Mouse (Mus musculus) MEL (cell line): ENCODE measurements around the gene Ccdc122. TPM values are rescaled to one million over a fixed set of nuclear protein-coding genes. Genes with fewer than 3 reads are reported as not detected.

Source experiments
- DNase-seq: peaks from one replicate; pipeline ENCODE4 v3.0.0; 2011; ENCODE audit warnings: low read depth, low spot score
- H3K27ac ChIP-seq: 2 replicates; pipeline ENCODE4 v1.5.1; 2012; ENCODE audit warnings: low read depth, mild to moderate bottlenecking, control low read depth, low read length, moderate library complexity; ENCODE audit not compliant: control insufficient read depth
- H3K27me3 ChIP-seq, 2 experiments: fragments of 150-350 bp in 1 of 2; sonication (generic) in 1 of 2; 2 replicates each; pipeline ENCODE4 v1.6.1; 2012; ENCODE audit warnings: low read length in 2 of 2, mild to moderate bottlenecking in 2 of 2, improper control_type of control experiment in 1 of 2, moderate library complexity in 1 of 2; ENCODE audit not compliant: insufficient read depth in 2 of 2, control insufficient read depth in 1 of 2
- H3K36me3 ChIP-seq, 2 experiments: 2 replicates each; pipeline ENCODE4 v1.6.1; 2012 to 2014; ENCODE audit warnings: low read length in 2 of 2, improper control_type of control experiment in 1 of 2, inconsistent platforms in 1 of 2, mild to moderate bottlenecking in 1 of 2; ENCODE audit not compliant: insufficient read depth in 2 of 2, control insufficient read depth in 1 of 2
- H3K4me1 ChIP-seq, 2 experiments: fragments of 150-350 bp in 1 of 2; sonication (generic) in 1 of 2; 2 replicates each; pipeline ENCODE4 v1.6.1; 2012; ENCODE audit warnings: low read length in 2 of 2, improper control_type of control experiment in 1 of 2, mild to moderate bottlenecking in 1 of 2; ENCODE audit not compliant: insufficient read depth in 2 of 2, control insufficient read depth in 1 of 2
- H3K4me3 ChIP-seq, 2 experiments: fragments of 150-350 bp in 1 of 2; sonication (generic) in 1 of 2; 2 replicates each; pipeline ENCODE4 v1.5.1; 2012; ENCODE audit warnings: low read depth in 2 of 2, low read length in 2 of 2, mild to moderate bottlenecking in 2 of 2, moderate library complexity in 2 of 2, control low read depth in 1 of 2, improper control_type of control experiment in 1 of 2; ENCODE audit not compliant: control insufficient read depth in 1 of 2, insufficient read depth in 1 of 2
- H3K79me2 ChIP-seq: 2 replicates; pipeline ENCODE4 v1.6.1; 2012; ENCODE audit warnings: mild to moderate bottlenecking, low read length, moderate library complexity; ENCODE audit not compliant: control insufficient read depth, poor library complexity, insufficient read depth
- H3K9ac ChIP-seq: 2 replicates; pipeline ENCODE4 v1.6.1; 2012; ENCODE audit warnings: low read depth, mild to moderate bottlenecking, control low read depth, low read length, moderate library complexity; ENCODE audit not compliant: control insufficient read depth, poor library complexity, severe bottlenecking
- H3K9me3 ChIP-seq: fragments of 150-350 bp; sonication (generic); replicated peaks from 2 replicates; pipeline ENCODE4 v1.6.1; 2012; ENCODE audit warnings: mild to moderate bottlenecking, low read length, improper control_type of control experiment, moderate library complexity; ENCODE audit not compliant: insufficient read depth
- CHD2 ChIP-seq: IDR thresholded peaks from 2 replicates; pipeline ENCODE4 v1.6.1; 2011; ENCODE audit warnings: low read length, improper control_type of control experiment
- CTCF ChIP-seq, 3 experiments: IDR thresholded peaks in 2 of 3; conservative IDR thresholded peaks in 1 of 3; 2 replicates each; pipeline ENCODE4 v1.5.1; 2011 to 2012; ENCODE audit warnings: low read length in 3 of 3, low read depth in 2 of 3, mild to moderate bottlenecking in 2 of 3, improper control_type of control experiment in 1 of 3, inconsistent platforms in 1 of 3, mixed read lengths in 1 of 3, moderate library complexity in 1 of 3; ENCODE audit not compliant: control insufficient read depth in 1 of 3, insufficient read depth in 1 of 3, poor library complexity in 1 of 3, severe bottlenecking in 1 of 3
- ELF1 ChIP-seq: IDR thresholded peaks from 2 replicates; pipeline ENCODE4 v1.6.1; 2014; ENCODE audit warnings: low read depth, mild to moderate bottlenecking, inconsistent platforms, low read length, improper control_type of control experiment, moderate library complexity
- EP300 ChIP-seq, 2 experiments: IDR thresholded peaks; 2 replicates each; pipeline ENCODE4 v1.6.1; 2011; ENCODE audit warnings: improper control_type of control experiment in 2 of 2, low read length in 2 of 2, low read depth in 1 of 2, mild to moderate bottlenecking in 1 of 2
- ETS1 ChIP-seq: IDR thresholded peaks from 2 replicates; pipeline ENCODE4 v1.6.1; 2012; ENCODE audit warnings: low read depth, mild to moderate bottlenecking, inconsistent platforms, low read length, improper control_type of control experiment, moderate library complexity
- GABPA ChIP-seq: IDR thresholded peaks from 2 replicates; pipeline ENCODE4 v1.6.1; 2012; ENCODE audit warnings: low read depth, mild to moderate bottlenecking, inconsistent platforms, low read length, improper control_type of control experiment, moderate library complexity
- HCFC1 ChIP-seq: IDR thresholded peaks from 2 replicates; pipeline ENCODE4 v1.6.1; 2012; ENCODE audit warnings: low read depth, mild to moderate bottlenecking, inconsistent platforms, low read length, improper control_type of control experiment, moderate library complexity
- JUND ChIP-seq: IDR thresholded peaks from 2 replicates; pipeline ENCODE4 v1.6.1; 2011; ENCODE audit warnings: low read depth, mild to moderate bottlenecking, improper control_type of control experiment, low read length
- MAFK ChIP-seq: IDR thresholded peaks from 2 replicates; pipeline ENCODE4 v1.6.1; 2011; ENCODE audit warnings: low read depth, mild to moderate bottlenecking, low read length, improper control_type of control experiment, borderline replicate concordance
- MAX ChIP-seq: IDR thresholded peaks from 2 replicates; pipeline ENCODE4 v1.6.1; 2011; ENCODE audit warnings: low read length, improper control_type of control experiment
- MAZ ChIP-seq: IDR thresholded peaks from 2 replicates; pipeline ENCODE4 v1.6.1; 2012; ENCODE audit warnings: low read depth, mild to moderate bottlenecking, inconsistent platforms, low read length, improper control_type of control experiment
- MXI1 ChIP-seq: IDR thresholded peaks from 2 replicates; pipeline ENCODE4 v1.6.1; 2011; ENCODE audit warnings: mild to moderate bottlenecking, low read depth, low read length, improper control_type of control experiment
- MYB ChIP-seq: IDR thresholded peaks from 2 replicates; pipeline ENCODE4 v1.6.1; 2011; ENCODE audit warnings: mild to moderate bottlenecking, low read depth, low read length, improper control_type of control experiment
- MYC ChIP-seq: IDR thresholded peaks from 2 replicates; pipeline ENCODE4 v1.6.1; 2011; ENCODE audit warnings: low read depth, mild to moderate bottlenecking, low read length, improper control_type of control experiment, moderate library complexity
- NRF1 ChIP-seq: IDR thresholded peaks from 2 replicates; pipeline ENCODE4 v1.6.1; 2014; ENCODE audit warnings: low read depth, mild to moderate bottlenecking, inconsistent platforms, low read length, improper control_type of control experiment, moderate library complexity; ENCODE audit not compliant: poor library complexity, insufficient read depth, severe bottlenecking
- POLR2A ChIP-seq, 2 experiments: IDR thresholded peaks; 2 replicates each; pipeline ENCODE4 v1.6.1; 2011 to 2012; ENCODE audit warnings: low read length in 2 of 2, mild to moderate bottlenecking in 2 of 2, control low read depth in 1 of 2, improper control_type of control experiment in 1 of 2, low read depth in 1 of 2, moderate library complexity in 1 of 2; ENCODE audit not compliant: control insufficient read depth in 1 of 2, insufficient read depth in 1 of 2, poor library complexity in 1 of 2
- POLR2AphosphoS2 ChIP-seq: IDR thresholded peaks from 2 replicates; pipeline ENCODE4 v1.6.1; 2011; ENCODE audit warnings: low read length, improper control_type of control experiment
- RAD21 ChIP-seq: IDR thresholded peaks from 2 replicates; pipeline ENCODE4 v1.6.1; 2011; ENCODE audit warnings: mild to moderate bottlenecking, low read depth, low read length, improper control_type of control experiment
- RCOR1 ChIP-seq: IDR thresholded peaks from 2 replicates; pipeline ENCODE4 v1.6.1; 2012; ENCODE audit warnings: low read depth, mild to moderate bottlenecking, inconsistent platforms, low read length, improper control_type of control experiment
- SIN3A ChIP-seq: IDR thresholded peaks from 2 replicates; pipeline ENCODE4 v1.6.1; 2012; ENCODE audit warnings: low read length, improper control_type of control experiment, inconsistent platforms
- SMC3 ChIP-seq: IDR thresholded peaks from 2 replicates; pipeline ENCODE4 v1.6.1; 2011; ENCODE audit warnings: low read depth, low read length, improper control_type of control experiment
- TAL1 ChIP-seq: IDR thresholded peaks from 2 replicates; pipeline ENCODE4 v1.6.1; 2012; ENCODE audit warnings: mild to moderate bottlenecking, inconsistent platforms, low read length, moderate library complexity, mixed read lengths
- TCF12 ChIP-seq: IDR thresholded peaks from 2 replicates; pipeline ENCODE4 v1.6.1; 2014; ENCODE audit warnings: low read depth, mild to moderate bottlenecking, inconsistent platforms, low read length, improper control_type of control experiment, moderate library complexity
- USF1 ChIP-seq: IDR thresholded peaks from 2 replicates; pipeline ENCODE4 v1.6.1; 2014; ENCODE audit warnings: low read depth, mild to moderate bottlenecking, inconsistent platforms, low read length, improper control_type of control experiment, moderate library complexity
- USF2 ChIP-seq, 2 experiments: IDR thresholded peaks; 2 replicates each; pipeline ENCODE4 v1.6.1; 2011 to 2012; ENCODE audit warnings: improper control_type of control experiment in 2 of 2, low read length in 2 of 2, borderline replicate concordance in 1 of 2, inconsistent platforms in 1 of 2, low read depth in 1 of 2, mild to moderate bottlenecking in 1 of 2; ENCODE audit not compliant: insufficient read depth in 1 of 2
- ZKSCAN1 ChIP-seq: IDR thresholded peaks from 2 replicates; pipeline ENCODE4 v1.6.1; 2012; ENCODE audit warnings: low read depth, mild to moderate bottlenecking, inconsistent platforms, low read length, improper control_type of control experiment, moderate library complexity
- ZNF384 ChIP-seq: IDR thresholded peaks from 2 replicates; pipeline ENCODE4 v1.6.1; 2012; ENCODE audit warnings: low read depth, mild to moderate bottlenecking, inconsistent platforms, low read length, improper control_type of control experiment
- polyA plus RNA-seq, 2 experiments: library from polyadenylated mRNA; stranded (reverse) in 1 of 2; unstranded in 1 of 2; fragments of >175 nt in 1 of 2; fragments of >200 nt in 1 of 2; gene quantifications; 2 replicates each; pipeline versions ENCODE4 v1.2.1 to v1.2.4; 2012; ENCODE audit warnings: low replicate concordance in 2 of 2, low read depth in 1 of 2; ENCODE audit not compliant: insufficient read length in 2 of 2, insufficient read depth in 1 of 2, missing spikeins in 1 of 2
- total RNA-seq: library from RNA; depleted of rRNA; stranded (reverse); fragments of 300-350 nt; gene quantifications from 2 replicates; pipeline ENCODE4 v1.2.3, GENCODE M21; 2012

Ccdc122 gene
- total and polyA plus RNA-seq, 3 experiments = not detected

GRCm38 (mm10) chr14:77034175-77034915, 2.2 kb upstream of the Ccdc122 start:
- H3K4me1 ChIP-seq = no peaks in the 10 kb centered on the region
- H3K36me3 ChIP-seq = no peaks in the 10 kb centered on the region
- H3K27me3 ChIP-seq = no peaks in the 10 kb centered on the region
- H3K9ac ChIP-seq = no peak overlapping the region
- H3K79me2 ChIP-seq = no peaks in the 10 kb centered on the region
- no peak overlapping the region for H3K4me3 ChIP-seq
- no peaks in the 10 kb centered on the region for H3K9me3 ChIP-seq
- DNase-seq = no peak
- no peak overlapping the region for H3K27ac ChIP-seq
- TF ChIP-seq MAX = no peak
- TF ChIP-seq POLR2AphosphoS2 = no peak
- TF ChIP-seq JUND = no peak
- no peak for TF ChIP-seq MYC
- TF ChIP-seq ETS1 = no peak
- TF ChIP-seq CHD2 = no peak
- no peak for TF ChIP-seq GABPA
- TF ChIP-seq MXI1 = no peak
- TF ChIP-seq TAL1 = no peak
- no peak for TF ChIP-seq MYB
- no peak for TF ChIP-seq SIN3A
- no peak for TF ChIP-seq USF1
- no peak for TF ChIP-seq RCOR1
- TF ChIP-seq ZKSCAN1 = no peak
- no peak for TF ChIP-seq ELF1
- TF ChIP-seq POLR2A (IDR thresholded peaks at IDR 0.05; ENCODE audit: control insufficient read depth in 1 of 2, insufficient read depth in 1 of 2, low read depth in 1 of 2, low read length in 2 of 2, poor library complexity in 1 of 2) = no peak
- TF ChIP-seq MAZ = no peak

- no peak overlapping the region for H3K9ac ChIP-seq
- DNase-seq = no peak
Measured at GRCm38 (mm10) chr14:77034970-77035369, 1.6 kb upstream of the Ccdc122 start.

More at GRCm38 (mm10) chr14:77034970-77035369, 1.6 kb upstream of the Ccdc122 start:
- TF ChIP-seq POLR2AphosphoS2 = no peak
- no peak for TF ChIP-seq ZKSCAN1
- no peak for TF ChIP-seq USF2 (IDR thresholded peaks at IDR 0.05; ENCODE audit: borderline replicate concordance in 1 of 2, insufficient read depth in 1 of 2, low read depth in 1 of 2, low read length in 2 of 2)
- TF ChIP-seq SIN3A = no peak
- TF ChIP-seq SMC3 = no peak
- TF ChIP-seq MYC = no peak
- TF ChIP-seq MAZ = no peak
- no peak for TF ChIP-seq ETS1
- no peak for TF ChIP-seq ZNF384
- no peak for TF ChIP-seq RAD21
- no peak for TF ChIP-seq MAFK
- TF ChIP-seq NRF1 = no peak
- no peak for TF ChIP-seq HCFC1
- no peak for TF ChIP-seq TCF12
- no peak for TF ChIP-seq EP300 (IDR thresholded peaks at IDR 0.05; ENCODE audit: low read depth in 1 of 2, low read length in 2 of 2)
- no peak for TF ChIP-seq GABPA
- TF ChIP-seq CTCF (IDR thresholded peaks at IDR 0.05 in 2 of 3, conservative IDR thresholded peaks at IDR 0.05 in 1 of 3; ENCODE audit: control insufficient read depth in 1 of 3, insufficient read depth in 1 of 3, low read depth in 2 of 3, low read length in 3 of 3, poor library complexity in 1 of 3, severe bottlenecking in 1 of 3) = no peak
- no peak for TF ChIP-seq POLR2A (IDR thresholded peaks at IDR 0.05; ENCODE audit: control insufficient read depth in 1 of 2, insufficient read depth in 1 of 2, low read depth in 1 of 2, low read length in 2 of 2, poor library complexity in 1 of 2)
- Histone ChIP-seq H3K36me3 (no peaks in the 10 kb centered on the region), H3K4me3 (no peak overlapping the region), H3K27me3 (no peaks in the 10 kb centered on the region), H3K79me2 (no peaks in the 10 kb centered on the region), H3K4me1 (no peaks in the 10 kb centered on the region), H3K27ac (no peak overlapping the region), H3K9me3 (no peaks in the 10 kb centered on the region)
